ENCODE assay signal across 7 mouse cellular contexts in the genomic region with DNA sequence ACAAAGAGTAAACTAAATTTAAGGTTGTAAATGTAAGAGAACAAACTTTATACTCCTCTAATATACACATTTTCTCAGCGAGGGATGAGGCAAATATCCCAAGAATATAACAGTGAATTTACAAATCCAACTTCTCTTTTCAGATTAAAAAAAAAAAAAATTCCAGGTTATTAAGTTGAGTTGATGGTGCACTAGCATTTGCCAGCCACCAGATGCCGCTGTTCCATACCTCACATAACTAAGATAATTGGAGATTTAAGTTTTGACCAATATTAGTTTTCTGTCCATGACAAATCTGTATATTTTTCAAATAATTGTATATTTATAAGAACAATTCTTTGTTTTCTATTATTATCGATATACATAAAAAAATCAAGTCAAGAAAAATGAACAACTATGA.
DNase-seq lines count a peak whose midpoint lies in the region; ATAC-seq lines count a peak whose summit lies in the region.

No protein-coding gene starts in this region.

- no peaks in the 10 kb centered on the region for H3K9me3 ChIP-seq in embryonic facial prominence, embryonic 14.5 days (ENCODE audit: control insufficient read depth, low read length)

- no peaks in the 10 kb centered on the region for H3K27me3 ChIP-seq in embryonic facial prominence, embryonic 14.5 days (replicated peaks; ENCODE audit: control insufficient read depth, insufficient read depth, low read length)

- H3K4me1 ChIP-seq in embryonic facial prominence, embryonic 14.5 days (ENCODE audit: control insufficient read depth, insufficient read depth, low read length): no peaks in the 10 kb centered on the region

- DNase-seq in heart, postnatal 14 days: peak; percentile 21 to 22
- no peak for DNase-seq in heart, postnatal 25 days (ENCODE audit: low spot score)
- peak; percentile 33 for DNase-seq in thymus, postnatal 4 days
- DNase-seq in thymus, postnatal 10 days (ENCODE audit: low spot score in 2 of 2): no peak
- peak; percentile 48 for DNase-seq in embryonic facial prominence, embryonic 14.5 days (ENCODE audit: low spot score)
- DNase-seq in layer of hippocampus, adult 11-12 months (ENCODE audit: low spot score): no peak

- no peak overlapping the region for H3K27ac ChIP-seq in embryonic facial prominence, embryonic 14.5 days (replicated peaks; ENCODE audit: low read depth, low read length)

- no peak overlapping the region for H3K4me2 ChIP-seq in embryonic facial prominence, embryonic 14.5 days (ENCODE audit: low read depth, low read length)

- no peak overlapping the region for H3K4me3 ChIP-seq in embryonic facial prominence, embryonic 14.5 days (ENCODE audit: low read depth, low read length)

- intact Hi-C loops in heart, postnatal 14 days (cut with DNase I): no loop called here
- intact Hi-C loops in heart, postnatal 25 days (cut with DNase I): no loop called here

- H3K36me3 ChIP-seq in embryonic facial prominence, embryonic 14.5 days (ENCODE audit: control insufficient read depth, insufficient read depth, low read length): no peaks in the 10 kb centered on the region

- 6% methylated on average over 3 of the region's 3 CpGs for WGBS in embryonic facial prominence, embryonic 14.5 days

- no peak for ATAC-seq in embryonic facial prominence, embryonic 14.5 days (ENCODE audit: low read depth)
- no peak for ATAC-seq in megakaryocyte, adult 5-6 weeks (ENCODE audit: poor library complexity, severe bottlenecking)

- no peak overlapping the region for H3K9ac ChIP-seq in embryonic facial prominence, embryonic 14.5 days (ENCODE audit: low read depth, low read length)

Comparison
In these comparisons a context has a peak if more than half of its experiments do, and no peak if none do; other contexts are left out.
1. DNase-seq: peak in heart, postnatal 14 days (2 of 2), thymus, postnatal 4 days (single experiment) and embryonic facial prominence, embryonic 14.5 days (single experiment); none in heart, postnatal 25 days (single experiment), thymus, postnatal 10 days (0 of 2) and layer of hippocampus, adult 11-12 months (single experiment).